Mouse (Mus musculus): ENCODE measurements around the gene Cacnb4.

The Cacnb4 gene

DNA sequence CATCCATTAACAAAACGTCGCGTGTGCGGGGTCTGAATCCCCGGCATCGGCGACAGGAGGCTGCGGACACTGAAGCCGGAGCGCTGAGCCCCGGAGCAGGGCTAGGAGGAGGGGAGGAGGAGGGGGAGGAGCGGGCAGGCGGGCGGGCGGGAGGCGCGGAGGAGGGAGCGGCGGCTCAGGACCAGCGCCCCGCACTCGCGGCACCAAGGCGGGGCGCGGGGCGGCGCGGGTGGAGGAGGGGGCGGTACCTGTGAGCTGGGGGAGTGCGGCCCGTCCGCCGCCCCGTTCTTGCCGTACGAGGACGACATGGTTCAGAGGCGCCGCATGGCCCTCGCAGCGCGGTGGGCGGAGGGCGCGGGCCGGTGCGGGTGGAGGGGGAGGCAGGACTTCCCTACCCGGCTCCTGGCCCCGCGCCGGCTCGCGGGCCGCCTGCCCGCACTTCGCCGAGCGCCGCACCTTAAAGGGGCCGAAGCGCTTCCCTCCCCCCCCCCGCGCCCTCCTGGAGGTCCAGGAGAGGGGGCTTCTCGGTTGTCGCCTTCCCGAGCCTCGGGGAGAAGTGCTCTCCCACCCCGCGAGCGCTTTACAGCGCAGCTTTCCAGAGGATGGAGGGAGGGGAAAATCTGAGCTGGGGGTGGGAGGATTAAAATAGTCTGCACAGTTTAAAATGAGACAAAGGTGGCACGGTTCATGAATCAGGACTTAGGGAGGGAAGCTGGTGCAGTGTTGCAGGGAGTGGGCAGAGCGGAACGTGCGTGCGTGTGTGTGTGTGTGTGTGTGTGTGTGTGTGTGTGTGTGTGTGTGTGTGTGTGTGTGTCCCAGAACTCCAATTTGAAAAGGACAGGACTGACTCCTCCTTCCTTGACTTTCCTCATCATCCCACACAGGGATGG, at the start of gene Cacnb4:
Cacnb4 (minus strand) TSS at position 809 of the 890 bp plus-strand sequence.
- under 1% methylated on average over 45 of the region's 77 CpGs for WGBS

DNA sequence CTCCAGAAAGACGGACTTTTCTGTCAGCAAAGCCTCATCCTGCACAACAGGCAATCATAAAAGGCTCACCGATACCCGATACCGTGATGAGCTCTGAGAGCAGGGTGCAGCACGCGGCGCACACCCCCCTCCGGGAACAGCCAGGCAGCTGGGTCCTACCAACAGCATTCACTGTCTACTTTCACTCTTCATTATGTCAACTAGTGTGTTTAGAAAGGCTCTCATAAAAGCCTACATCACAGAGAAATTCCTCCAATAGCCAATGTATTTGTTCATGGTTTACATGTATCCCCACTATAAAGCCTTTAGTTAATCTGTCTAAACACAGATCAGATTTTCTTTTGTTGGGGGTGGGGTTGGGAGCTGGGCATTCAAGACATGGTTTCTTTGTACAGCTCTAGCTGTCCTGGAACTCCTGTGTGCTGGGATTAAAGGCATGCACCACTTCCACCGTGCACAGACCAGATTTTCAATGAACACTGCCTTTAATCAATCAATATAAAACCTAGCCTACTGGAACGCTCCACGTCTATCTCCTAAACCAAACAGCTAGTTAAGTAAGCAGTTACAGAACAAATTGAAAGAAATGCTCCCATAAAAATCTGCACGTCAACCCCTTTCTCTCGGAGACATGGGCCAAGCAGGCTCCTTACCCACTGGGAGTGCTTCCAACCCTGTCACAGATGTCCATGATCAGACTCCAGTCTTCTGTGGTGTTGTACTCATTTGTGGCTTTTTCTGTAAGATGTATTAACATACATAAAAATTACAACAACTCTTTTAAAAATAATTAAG, 43.8 kb upstream of the Cacnb4 start:
- 46% methylated on average over 13 of the region's 13 CpGs for WGBS

DNA sequence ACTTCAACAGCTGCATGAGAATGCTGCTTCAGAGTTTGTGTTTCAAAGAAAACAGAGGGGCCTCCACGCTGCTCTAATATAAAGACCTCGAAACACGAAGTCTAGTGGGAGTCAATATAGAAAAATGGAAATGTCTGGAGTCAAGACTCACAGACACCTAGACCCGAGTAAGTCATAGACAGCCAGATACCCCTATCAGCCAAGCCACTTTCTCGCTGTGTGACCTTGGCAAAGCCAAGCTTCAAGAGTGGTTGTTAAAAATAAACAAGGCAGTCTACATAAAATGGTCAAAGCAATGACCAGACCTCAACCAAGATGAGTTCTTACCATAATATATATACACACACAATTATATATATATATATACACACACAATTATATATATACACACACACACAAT, 40.4 kb upstream of the Cacnb4 start:
- 93% methylated on average over 5 of the region's 5 CpGs for WGBS

DNA sequence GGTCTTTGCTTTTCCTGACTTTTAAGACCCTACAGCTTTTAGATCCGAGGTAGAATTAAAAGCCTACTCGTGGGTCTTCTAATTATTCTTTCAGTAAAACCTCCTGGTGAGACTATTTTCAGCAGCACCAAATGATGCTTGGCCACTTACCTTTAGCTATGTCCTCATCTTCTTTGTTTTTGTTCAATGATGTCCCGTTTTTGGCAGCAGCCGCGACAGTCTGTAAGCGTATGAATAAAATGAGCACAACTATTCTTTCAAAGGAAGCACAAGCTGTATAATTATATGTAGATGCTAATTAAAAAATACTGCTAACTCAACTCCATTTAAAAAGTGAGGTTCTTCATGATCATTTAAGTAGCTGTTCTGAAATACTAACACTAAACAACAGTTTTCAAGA, 38.9 kb upstream of the Cacnb4 start:
- WGBS, result 41% methylated on average over 6 of the region's 6 CpGs

DNA sequence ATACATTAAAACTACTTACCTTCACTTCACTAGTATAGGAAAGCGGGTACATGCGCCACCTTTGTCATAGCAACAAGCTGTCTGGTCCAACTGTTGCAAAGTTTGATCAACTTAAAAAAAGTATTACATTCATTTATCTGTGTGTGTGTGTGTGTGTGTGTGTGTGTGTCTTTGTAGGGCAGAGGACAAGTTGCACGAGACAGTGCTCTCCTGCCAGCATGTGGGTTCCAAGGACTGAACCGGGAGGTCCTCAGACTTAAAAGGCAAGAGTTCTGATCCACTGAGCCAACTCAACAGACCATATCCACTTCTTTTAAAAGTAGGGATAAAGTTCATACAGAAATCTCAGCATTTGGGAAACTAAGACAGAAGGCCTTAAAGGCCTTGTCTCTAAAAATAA, 37.5 kb upstream of the Cacnb4 start:
- 74% methylated on average over 4 of the region's 4 CpGs for WGBS

DNA sequence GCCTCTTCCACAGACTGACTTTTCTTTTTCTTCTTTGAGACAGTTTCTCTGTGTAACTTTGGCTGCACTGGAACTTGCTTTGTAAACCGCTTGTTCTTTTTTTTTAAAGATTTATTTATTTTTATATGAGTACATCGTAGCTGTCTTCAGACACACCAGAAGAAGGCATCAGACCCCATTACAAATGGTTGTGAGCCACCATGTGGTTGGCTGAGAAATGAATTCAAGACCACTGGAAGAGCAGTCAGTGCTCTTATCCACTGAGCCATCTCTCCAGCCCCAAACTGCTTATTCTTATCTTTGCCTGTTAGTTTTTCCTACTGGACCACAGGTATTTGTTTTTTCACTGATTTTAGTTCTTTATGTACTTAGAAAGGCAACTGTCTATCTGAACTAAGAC, 34.2 kb upstream of the Cacnb4 start:
- WGBS, result 53% methylated on average over 2 of the region's 2 CpGs

DNA sequence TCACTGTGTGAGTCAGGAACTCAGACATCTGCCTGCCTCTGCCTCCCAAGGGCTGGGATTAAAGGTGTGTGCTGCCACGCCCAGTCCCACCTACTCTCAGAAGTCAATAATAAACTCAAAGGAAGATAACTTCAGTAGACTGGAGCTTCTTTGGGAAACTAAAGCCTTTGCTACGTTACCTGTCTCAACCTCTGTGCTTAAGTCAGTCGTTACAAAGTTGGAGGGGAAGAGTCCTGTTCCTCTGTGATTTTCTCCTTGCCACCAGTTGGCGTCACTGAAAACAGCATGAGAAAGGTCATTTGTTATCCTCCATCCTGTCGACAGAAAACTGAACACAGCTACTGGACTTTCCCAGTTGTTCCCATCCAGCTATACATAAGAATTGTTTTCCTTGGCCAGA, 32.8 kb upstream of the Cacnb4 start:
- 93% methylated on average over 5 of the region's 5 CpGs for WGBS

DNA sequence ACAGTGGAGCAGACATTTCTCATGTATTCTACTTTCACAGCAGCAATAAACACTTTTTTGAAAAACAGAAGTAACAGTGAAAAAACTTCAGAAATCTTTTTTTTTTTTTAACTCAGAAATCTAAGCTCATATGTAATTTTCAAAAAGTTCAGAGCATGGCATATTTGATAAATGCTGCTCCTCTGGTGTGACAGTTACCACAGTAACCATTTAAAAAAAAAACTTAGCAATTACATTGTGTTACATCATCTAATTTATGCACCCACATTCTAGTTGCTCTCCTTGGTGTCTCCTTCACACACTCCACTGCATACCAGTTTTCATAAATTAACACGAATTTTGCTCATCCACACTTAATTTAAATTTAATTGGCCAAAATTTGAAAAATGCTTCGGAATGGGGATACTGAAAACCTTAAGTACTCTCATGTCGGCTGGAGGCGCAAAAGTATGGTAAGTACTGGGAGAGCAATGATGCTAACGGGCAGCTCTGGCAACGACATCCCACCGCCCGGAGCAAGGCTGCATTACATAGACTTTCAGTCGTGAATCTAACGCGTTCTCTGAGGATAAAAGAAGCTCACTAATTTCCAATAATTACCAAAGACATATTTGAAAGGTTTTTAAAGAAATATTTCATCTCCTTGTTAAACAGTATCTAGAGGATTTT, 24.9 kb upstream of the Cacnb4 start:
- WGBS, result 52% methylated on average over 11 of the region's 11 CpGs

DNA sequence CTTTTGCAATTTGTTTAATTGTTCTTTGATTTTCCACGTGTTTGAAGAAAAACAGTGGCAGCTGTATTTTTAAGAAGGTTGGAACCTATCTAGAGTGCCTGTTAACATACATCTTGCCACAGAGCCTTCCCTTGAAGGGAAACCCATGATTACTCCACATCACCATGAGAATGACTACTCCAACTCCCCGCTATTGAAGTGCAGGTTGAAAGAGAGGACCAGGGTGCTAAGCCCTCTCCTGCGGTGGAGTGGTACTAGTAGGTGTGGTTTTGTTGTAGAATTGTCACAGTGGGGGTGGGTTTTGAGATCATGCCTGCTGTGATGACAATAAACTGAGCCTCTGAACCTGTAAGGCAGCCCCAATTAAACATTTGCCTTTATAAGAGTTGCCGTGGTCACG, 23.7 kb upstream of the Cacnb4 start:
- 73% methylated on average over 5 of the region's 5 CpGs for WGBS

DNA sequence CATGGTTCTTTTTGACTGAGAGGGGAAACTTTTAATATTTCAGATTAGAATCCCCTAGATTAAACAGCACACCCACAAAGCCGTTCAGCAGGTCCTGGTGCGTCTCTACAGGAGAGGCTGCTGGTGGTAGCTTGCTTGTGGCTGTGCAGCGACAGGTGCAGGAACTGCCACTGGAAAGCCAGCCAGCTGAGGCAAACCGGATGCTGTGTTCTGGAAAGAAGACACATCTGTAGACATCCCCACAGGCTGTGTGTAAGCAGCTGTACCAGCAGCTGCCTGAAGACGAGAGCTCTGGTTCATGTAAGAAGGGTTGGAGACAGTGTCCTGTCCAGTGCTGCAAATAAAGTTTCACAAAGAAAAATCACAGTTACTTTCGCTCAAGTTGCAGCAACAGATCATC, 18.0 kb upstream of the Cacnb4 start:
- WGBS, result 81% methylated on average over 6 of the region's 6 CpGs

DNA sequence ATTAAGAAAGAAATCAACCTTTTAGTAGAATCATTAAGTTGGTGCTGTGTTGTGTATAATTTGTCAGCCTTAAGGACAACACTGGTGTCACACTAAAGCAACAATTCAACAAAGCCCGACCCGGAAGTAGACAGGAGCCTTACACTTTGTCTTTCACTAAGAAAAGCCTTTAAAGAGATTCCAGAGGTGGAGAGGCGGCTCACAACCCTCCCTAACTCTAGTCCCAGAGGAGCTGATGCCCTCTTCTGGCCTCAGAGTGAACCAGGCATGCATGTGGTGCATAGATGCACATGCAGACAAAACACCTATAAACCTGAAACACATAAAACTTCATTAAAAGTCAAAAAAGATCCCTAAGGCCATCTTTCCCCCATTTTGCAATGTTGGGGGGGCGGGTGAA, 15.1 kb upstream of the Cacnb4 start:
- WGBS, result 82% methylated on average over 4 of the region's 4 CpGs

DNA sequence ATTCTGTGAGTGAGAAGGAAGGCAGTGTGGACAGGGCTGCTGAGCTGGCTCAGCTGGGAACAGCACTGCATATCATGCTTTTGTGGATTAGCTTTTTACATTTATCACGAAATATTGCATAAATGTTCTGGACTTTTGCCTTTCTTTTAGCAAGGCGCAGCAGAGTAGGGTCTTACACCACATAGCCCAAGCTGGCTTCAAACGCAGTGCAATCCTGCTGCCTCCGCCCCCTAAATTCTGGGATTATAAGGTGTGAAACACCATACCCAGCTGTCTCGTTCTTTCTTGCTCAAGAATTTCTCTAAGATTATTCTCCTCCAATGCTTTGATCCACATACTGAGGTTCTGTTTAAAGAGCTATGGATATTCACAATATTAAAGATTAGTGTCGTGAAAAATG, 10.0 kb upstream of the Cacnb4 start:
- WGBS, result 83% methylated on average over 6 of the region's 6 CpGs

DNA sequence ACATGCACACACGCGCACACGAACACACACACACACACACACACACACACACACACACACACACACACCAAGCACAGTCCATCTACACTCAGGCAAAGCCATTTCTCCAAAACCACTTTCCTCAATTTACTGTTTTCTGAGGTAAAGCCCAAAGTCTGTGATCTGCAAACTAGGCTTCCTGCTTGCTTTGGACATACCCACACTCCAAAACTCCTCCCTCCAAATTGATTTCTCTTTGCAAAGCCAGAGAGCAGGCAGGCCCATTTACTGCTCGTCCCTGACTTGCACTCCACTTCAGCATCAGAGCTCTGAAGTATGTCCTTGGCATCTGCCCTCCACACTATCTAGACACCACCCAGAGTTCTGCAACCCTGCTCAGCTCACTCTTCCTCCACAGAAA, 958 bp upstream of the Cacnb4 start:
- WGBS, result 63% methylated on average over 4 of the region's 4 CpGs

DNA sequence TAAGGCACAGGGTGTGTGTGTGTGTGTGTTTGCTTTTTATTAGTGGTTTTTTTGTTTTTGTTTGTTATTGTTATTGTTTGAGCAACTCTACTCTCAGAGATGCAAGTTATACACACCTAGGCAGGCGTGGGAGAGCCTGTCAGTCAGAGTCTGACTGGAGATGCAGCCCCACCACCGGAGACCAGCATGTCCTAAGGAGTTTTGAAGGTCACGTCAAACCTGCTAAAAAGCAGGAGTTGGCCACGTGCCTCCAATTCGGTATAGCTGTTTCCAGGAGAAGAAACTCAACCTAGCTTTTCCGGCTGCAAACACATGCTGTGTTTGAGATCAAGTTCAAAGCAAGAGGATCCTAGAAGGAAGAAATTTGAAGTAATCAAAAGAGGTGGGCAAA, 277 bp upstream of the Cacnb4 start:
- WGBS, result 16% methylated on average over 6 of the region's 6 CpGs

DNA sequence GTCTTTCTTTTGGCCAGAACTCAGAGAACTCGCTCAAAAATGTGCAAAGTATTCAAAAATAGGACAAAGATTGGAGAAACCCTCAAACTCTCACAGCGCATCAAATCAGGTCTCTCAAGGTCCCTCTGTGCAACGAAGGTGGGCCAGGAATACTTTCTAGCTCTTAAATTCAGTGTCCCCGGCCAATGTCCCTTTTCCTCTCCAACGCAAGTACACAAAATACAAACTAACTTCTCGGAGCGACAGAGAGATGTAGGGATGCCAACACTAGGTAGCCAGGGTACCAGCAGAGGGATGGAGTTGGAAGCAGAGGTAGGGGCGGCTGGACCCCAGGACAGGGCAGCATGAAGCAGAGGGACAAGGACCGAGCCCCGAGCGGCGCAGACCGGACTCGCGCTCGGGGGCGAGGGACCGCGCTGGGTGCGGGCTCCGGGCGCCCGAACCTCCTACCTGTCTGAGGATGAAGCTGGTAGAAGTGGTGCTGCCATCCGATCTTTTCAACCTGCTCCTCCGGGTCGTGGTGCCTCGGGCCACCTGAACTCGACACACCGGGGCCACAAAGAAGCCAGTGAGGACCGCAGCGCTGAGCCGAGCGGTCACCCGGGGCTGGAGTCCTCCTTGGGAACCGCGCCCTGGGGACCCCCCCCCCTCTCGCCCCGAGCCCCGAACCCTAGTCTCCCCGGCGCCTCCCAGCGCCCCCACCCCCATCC, 1.2 kb downstream of the Cacnb4 start:
- under 1% methylated on average over 41 of the region's 42 CpGs for WGBS

DNA sequence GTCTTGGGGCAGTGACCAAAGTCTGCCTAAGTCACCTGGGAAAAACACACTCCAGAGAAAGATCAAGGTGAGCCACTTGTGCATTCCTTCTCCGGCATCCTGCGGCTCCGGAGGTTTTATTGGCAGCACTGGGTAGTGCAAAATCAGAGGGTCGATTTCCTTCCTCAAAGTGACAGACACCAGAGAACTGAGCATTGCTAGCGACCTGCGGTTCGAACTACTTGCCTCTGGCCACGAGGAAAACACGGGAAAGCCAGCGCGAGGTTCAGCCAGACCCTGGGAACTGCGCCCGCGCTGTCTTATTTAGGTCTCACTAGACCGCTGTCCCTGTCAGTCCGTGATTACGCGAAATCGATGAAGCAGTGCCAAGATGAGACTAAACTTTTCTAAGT, 1.7 kb downstream of the Cacnb4 start:
- 1% methylated on average over 19 of the region's 19 CpGs for WGBS

DNA sequence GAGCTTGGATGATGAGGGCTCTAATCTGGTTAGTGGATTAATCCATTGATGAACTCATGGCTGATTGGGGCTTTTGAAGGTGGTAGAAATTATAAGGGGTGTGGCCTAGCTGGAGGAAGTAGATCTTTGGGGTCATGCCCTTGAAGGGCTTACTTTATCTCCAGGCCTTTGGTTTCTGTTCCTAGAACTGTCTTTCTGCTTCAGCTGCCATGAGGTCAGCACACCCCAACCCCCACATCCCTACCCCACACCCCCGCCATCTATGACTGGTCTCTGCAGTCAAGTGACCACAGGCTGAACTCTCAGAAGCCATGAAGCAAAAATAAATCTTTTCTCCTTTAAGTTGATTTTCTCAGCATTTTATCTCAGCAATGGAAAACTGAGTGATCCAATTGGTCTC, 3.5 kb downstream of the Cacnb4 start:
- WGBS, result 86% methylated on average over 1 of the region's 1 CpGs

DNA sequence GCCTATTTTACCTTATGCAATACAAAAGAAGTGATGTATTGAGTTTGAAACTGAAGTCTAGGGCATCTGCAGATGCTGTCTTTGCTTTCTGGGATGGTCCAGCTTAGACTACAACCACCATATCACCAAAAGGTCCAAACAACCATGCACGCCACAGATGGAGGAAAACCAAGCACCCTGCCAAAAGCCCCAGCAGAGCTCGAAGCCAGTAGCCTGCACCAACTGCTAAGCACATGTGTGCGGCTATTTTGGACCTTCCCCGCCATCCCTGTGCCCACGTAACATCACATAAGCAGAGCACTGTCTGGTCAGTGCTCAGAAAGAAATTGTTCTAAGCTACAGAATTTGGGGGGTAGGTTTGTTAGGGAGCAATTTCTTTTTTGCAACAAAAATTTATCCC, 5.9 kb downstream of the Cacnb4 start:
- 49% methylated on average over 5 of the region's 5 CpGs for WGBS

DNA sequence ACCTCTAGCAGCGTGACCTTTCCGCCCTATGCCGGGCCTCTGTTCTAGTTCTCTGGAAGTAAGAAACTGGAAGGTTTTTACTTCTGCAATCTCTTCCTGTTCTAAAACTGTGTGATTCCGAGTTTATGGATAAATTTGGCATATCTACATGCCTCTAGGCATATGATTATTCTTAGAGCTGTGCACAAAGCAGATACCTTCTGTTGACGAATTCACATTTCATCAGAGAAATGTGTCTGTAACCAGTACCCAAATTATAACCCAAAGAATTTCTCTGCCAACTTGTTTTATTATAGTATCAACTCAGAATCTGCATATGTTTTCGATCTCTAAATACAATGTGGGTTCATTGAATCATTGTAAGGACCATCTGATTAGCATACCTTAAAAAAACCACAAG, 8.2 kb downstream of the Cacnb4 start:
- 53% methylated on average over 6 of the region's 6 CpGs for WGBS

DNA sequence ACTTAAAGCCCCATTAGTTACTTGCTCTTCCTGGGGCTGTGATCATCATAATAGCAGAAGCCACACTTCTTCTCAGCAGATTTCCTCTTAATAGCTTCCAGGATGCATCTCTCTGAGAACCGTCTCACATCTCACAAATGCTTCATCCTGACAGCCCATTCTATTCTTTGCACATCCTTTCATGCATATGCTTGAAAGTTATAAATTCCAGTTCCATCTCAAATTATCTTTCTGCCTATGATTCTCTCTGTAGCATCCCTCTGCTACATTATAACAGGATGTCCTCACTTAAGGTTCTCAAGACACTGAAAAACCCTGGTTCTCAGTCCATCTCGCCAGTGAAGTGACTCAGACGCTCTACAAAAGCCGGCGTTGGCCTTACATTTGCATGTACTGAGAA, 19.9 kb downstream of the Cacnb4 start:
- WGBS, result 43% methylated on average over 5 of the region's 5 CpGs

DNA sequence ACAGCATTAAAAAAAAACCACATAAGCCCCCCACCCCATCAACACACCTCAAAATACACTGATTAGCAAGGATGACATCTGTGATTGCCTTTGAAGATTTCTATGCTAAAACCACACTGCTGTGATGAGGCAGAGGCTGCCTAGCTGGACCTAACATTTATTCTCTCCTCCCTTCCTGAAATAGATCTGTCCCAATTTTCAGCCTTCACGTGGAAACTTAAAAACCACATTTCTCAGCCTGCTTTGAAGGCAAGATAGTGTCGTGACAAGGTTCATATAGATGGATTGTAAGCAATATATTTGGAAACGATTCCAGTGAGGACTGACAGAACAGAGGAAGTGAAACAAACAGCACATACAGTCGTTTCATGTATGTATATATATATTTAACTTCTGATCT, 22.1 kb downstream of the Cacnb4 start:
- whole genome bisulfite sequencing, result 36% methylated on average over 4 of the region's 4 CpGs

DNA sequence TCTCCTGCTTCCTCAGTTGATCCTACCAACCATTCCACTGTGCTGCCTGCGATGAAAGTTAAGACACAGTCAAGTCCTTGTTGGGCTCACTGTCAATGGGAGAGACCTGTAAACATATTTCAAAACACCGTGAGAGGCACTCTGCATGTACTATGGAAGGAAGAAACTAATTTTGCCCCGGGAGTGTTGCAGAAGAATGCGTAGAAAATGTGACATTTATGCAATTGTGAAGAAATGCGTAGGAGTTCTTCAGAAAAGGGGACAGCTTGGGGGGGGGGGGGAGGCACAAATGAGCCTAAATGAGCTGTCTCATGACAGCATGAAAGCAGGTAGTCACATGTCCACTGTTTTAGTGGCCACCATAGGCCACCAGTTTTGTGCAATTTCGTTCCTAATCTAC, 25.1 kb downstream of the Cacnb4 start:
- WGBS, result 53% methylated on average over 6 of the region's 6 CpGs

Measured in cerebral cortex, adult 2 months (tissue).